Mouse (Mus musculus) bone marrow macrophage, adult 2 months (primary cell): ENCODE measurements around the gene Slc38a3.

ENCODE experiments used
- CTCF ChIP-seq: IDR thresholded peaks from 2 replicates; pipeline ENCODE4 v1.5.1; 2012; ENCODE audit warnings: low read depth, mild to moderate bottlenecking, low read length, moderate library complexity
- POLR2A ChIP-seq: IDR thresholded peaks from 2 replicates; pipeline ENCODE4 v1.6.1; 2012; ENCODE audit warnings: mild to moderate bottlenecking, low read depth, low read length, borderline replicate concordance

- TF ChIP-seq CTCF = no peak
- TF ChIP-seq POLR2A = no peak
Measured at GRCm38 (mm10) chr9:107690391-107690790, 21.1 kb upstream of the Slc38a3 start.
